Mouse (Mus musculus) myocyte (in vitro differentiated cells): ENCODE data around the gene Clcn6.

Experiments
- CEBPB ChIP-seq: IDR thresholded peaks from 2 replicates; pipeline ENCODE4 v1.6.1; 2011; ENCODE audit warnings: mild to moderate bottlenecking, moderate library complexity; ENCODE audit not compliant: poor library complexity, insufficient read depth, severe bottlenecking
- E2F4 ChIP-seq: IDR thresholded peaks from one replicate; pipeline ENCODE4 v1.6.1; 2011; ENCODE audit warnings: mild to moderate bottlenecking, control low read depth, moderate library complexity; ENCODE audit not compliant: insufficient read depth
- MAX ChIP-seq: IDR thresholded peaks from one replicate; pipeline ENCODE4 v1.6.1; 2011; ENCODE audit warnings: low read depth, mild to moderate bottlenecking, control low read depth
- POLR2A ChIP-seq: IDR thresholded peaks from one replicate; pipeline ENCODE4 v1.6.1; 2011; ENCODE audit warnings: low read depth, mild to moderate bottlenecking, control low read depth, moderate library complexity; ENCODE audit not compliant: insufficient read length

DNA sequence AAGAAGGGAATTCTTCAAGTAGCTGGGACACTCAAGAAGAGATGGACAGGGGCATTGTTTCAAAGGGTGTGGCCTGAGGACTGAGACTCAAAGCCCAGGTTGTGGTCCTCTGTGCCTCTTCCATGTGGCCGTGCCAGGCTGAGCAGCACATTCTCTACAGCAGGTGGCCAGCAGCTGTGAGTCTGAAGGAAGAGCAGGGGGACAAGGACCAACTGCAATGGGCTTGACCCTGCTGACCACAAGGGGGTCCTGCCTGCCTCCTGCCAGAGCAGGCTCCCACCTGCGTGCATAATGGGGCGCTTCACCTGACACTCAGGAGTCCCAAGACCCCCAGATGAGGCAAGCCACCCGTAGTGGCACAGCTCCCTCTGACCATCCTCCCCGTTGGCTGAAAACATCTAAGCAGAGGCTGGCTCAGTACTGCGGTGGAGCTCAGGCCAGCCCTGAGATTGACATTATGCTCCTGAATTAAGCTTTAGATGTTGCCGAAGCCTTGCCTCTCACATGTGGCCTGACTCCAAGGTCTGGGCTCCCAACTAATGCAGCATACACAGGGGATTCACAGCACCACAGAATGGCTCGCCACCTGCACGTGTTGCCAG is 19.7 kb upstream of the Clcn6 start:
- no peak for TF ChIP-seq POLR2A
- TF ChIP-seq MAX, result no peak
- TF ChIP-seq E2F4, result no peak
- no peak for TF ChIP-seq CEBPB
